Mouse (Mus musculus): Measurements from ENCODE around the gene Hs3st3a1.

DNA sequence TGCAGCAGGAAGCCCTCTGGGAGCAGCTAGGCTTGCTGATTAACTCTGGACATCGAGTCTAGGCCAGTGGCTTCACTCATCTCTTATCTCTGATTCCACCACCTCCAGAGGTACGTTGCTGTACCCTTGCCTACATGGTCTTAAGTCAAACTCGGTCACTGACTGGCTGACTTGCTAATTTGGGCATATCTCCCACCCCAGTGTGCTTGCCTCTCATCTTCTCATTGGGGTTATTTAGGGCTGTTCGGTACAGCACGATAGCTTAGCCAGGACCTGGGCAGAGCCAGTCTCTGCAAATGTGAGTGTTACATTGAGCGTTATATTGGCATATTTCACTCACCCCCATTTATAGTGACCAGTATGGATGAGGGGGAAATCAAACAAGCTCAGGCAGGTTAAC, 38.2 kb upstream of the Hs3st3a1 start:
- no peak for TF ChIP-seq EP300 (IDR thresholded peaks at IDR 0.05; ENCODE audit: low read depth)
- no peak for TF ChIP-seq CTCF (IDR thresholded peaks at IDR 0.05; ENCODE audit: low read depth)
